Mouse (Mus musculus) intestine, embryonic 16.5 days (tissue): ENCODE data around the gene Olfr465-ps1. TPM values are rescaled to one million over a fixed set of nuclear protein-coding genes. Genes with fewer than 3 reads are reported as not detected.
A peak's percentile ranks its signal among the peaks of the same experiment; 100 is the strongest.

Experiments
- ATAC-seq: fragments of 200-750 bp; cut with Nextera tagmentation; 2 replicates; pipeline ENCODE4 v1.8.0; 2017; ENCODE audit warnings: moderate TSS enrichment, moderate library complexity
- H3K27ac ChIP-seq: fragments of 300-500 bp; sonication (generic); 2 replicates; pipeline ENCODE4 v1.5.1; 2014; ENCODE audit warnings: mild to moderate bottlenecking, low read length
- H3K27me3 ChIP-seq: fragments of 300-500 bp; sonication (generic); replicated peaks from 2 replicates; pipeline ENCODE4 v1.6.1; 2014; ENCODE audit warnings: low read length, control low read depth, mixed read lengths; ENCODE audit not compliant: control insufficient read depth, insufficient read depth
- H3K36me3 ChIP-seq: fragments of 300-500 bp; sonication (generic); 2 replicates; pipeline ENCODE4 v1.6.1; 2014; ENCODE audit warnings: low read length, control low read depth; ENCODE audit not compliant: control insufficient read depth, insufficient read depth
- H3K4me1 ChIP-seq: fragments of 300-500 bp; sonication (generic); 2 replicates; pipeline ENCODE4 v1.6.1; 2014; ENCODE audit warnings: low read length, control low read depth, mixed read lengths; ENCODE audit not compliant: control insufficient read depth, insufficient read depth
- H3K4me2 ChIP-seq: fragments of 300-500 bp; sonication (generic); 2 replicates; pipeline ENCODE4 v1.6.1; 2014; ENCODE audit warnings: low read depth, low read length, control low read depth
- H3K4me3 ChIP-seq: fragments of 300-500 bp; sonication (generic); 2 replicates; pipeline ENCODE4 v1.5.1; 2014; ENCODE audit warnings: mild to moderate bottlenecking, low read length
- H3K9ac ChIP-seq: fragments of 300-500 bp; sonication (generic); 2 replicates; pipeline ENCODE4 v1.6.1; 2014; ENCODE audit warnings: low read depth, low read length
- H3K9me3 ChIP-seq: fragments of 300-500 bp; sonication (generic); 2 replicates; pipeline ENCODE4 v1.6.1; 2016; ENCODE audit warnings: low read length, control low read depth; ENCODE audit not compliant: control insufficient read depth
- WGBS: fragments of 180-500 bp; shearing (Covaris S2); extraction: QIAGEN DNeasy Blood & Tissue Kit; methylation state at CpG from one replicate; pipeline ENCODE4 v1.1.7; 2014; 5-methylcytosine and 5-hydroxymethylcytosine counted together
- polyA plus RNA-seq: library from polyadenylated mRNA; unstranded; fragments of >200 nt; fragmentation: Nextera tagmentation; extraction: Ambion mirVana; gene quantifications from 2 replicates; pipeline ENCODE4 v1.2.1, GENCODE M21; 2015

The Olfr465-ps1 gene
- not detected in 2 replicates for polyA plus RNA-seq

GRCm38 (mm10) chr13:65137789-65138188 lies at the start of gene Olfr465-ps1:
Olfr465-ps1 (plus strand) TSS chr13:65138089.
- no peak within 1 kb of the TSS for H3K4me3 ChIP-seq
- H3K4me2 ChIP-seq, result no peak within 1 kb of the TSS
- H3K27ac ChIP-seq, result no peak within 1 kb of the TSS
- H3K4me1 ChIP-seq, result no peaks in the 10 kb centered on the region
- H3K36me3 ChIP-seq, result no peaks in the 10 kb centered on the region
- H3K9ac ChIP-seq, result no peak within 1 kb of the TSS
- no peaks in the 10 kb centered on the region for H3K9me3 ChIP-seq
- 81% methylated on average over 4 of the region's 4 CpGs for WGBS
- no peaks in the 10 kb centered on the region for H3K27me3 ChIP-seq
- no peak for ATAC-seq

GRCm38 (mm10) chr13:65095923-65096322 lies 42.0 kb upstream of the Olfr465-ps1 start:
- Histone ChIP-seq H3K4me1 (no peaks in the 10 kb centered on the region), H3K4me3 (no peak overlapping the region), H3K36me3 (no peaks in the 10 kb centered on the region), H3K27ac (no peak overlapping the region), H3K9me3 (no peaks in the 10 kb centered on the region), H3K4me2 (no peak overlapping the region), H3K27me3 (no peaks in the 10 kb centered on the region), H3K9ac (no peak overlapping the region)
- ATAC-seq, result no peak
- 94% methylated on average over 4 of the region's 4 CpGs for WGBS

GRCm38 (mm10) chr13:65097018-65097417 lies 40.9 kb upstream of the Olfr465-ps1 start:
- no peak overlapping the region for H3K27ac ChIP-seq
- ATAC-seq, result no peak

GRCm38 (mm10) chr13:65100678-65101077 lies 37.2 kb upstream of the Olfr465-ps1 start:
- 94% methylated on average over 9 of the region's 9 CpGs for WGBS
- H3K4me3 ChIP-seq, result no peak overlapping the region
- H3K27me3 ChIP-seq, result no peaks in the 10 kb centered on the region
- ATAC-seq, result no peak
- no peak overlapping the region for H3K4me2 ChIP-seq
- H3K36me3 ChIP-seq, result no peaks in the 10 kb centered on the region
- H3K27ac ChIP-seq, result no peak overlapping the region
- no peaks in the 10 kb centered on the region for H3K4me1 ChIP-seq
- H3K9ac ChIP-seq, result no peak overlapping the region
- peaks cover 4% of the 10 kb centered on the region for H3K9me3 ChIP-seq

More at GRCm38 (mm10) chr13:65097018-65097417, 40.9 kb upstream of the Olfr465-ps1 start:
- Histone ChIP-seq H3K27me3 (no peaks in the 10 kb centered on the region), H3K9me3 (no peaks in the 10 kb centered on the region), H3K4me3 (no peak overlapping the region), H3K4me2 (no peak overlapping the region), H3K9ac (no peak overlapping the region), H3K36me3 (no peaks in the 10 kb centered on the region), H3K4me1 (no peaks in the 10 kb centered on the region)

DNA sequence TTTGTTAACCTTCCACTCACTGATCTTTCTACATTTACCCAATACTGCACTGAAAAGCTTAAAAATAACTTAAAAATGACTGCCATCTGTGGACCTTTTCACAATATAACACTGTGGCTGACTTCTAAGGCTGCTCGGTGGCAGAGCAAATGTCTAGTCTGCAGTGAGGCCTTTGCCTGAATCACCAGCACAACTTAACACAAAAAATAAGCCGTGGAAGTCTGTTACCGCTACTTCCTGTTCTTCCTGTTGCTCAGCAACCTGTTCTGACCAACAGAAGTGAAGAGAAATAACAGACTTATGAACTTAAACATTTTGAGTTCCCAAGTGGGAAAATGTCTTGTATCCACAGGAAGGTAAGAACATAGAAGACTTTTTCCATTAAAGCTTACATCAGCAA lies 36.7 kb upstream of the Olfr465-ps1 start:
- Histone ChIP-seq H3K27me3 (no peaks in the 10 kb centered on the region), H3K36me3 (no peaks in the 10 kb centered on the region), H3K9ac (no peak overlapping the region), H3K27ac (no peak overlapping the region), H3K4me2 (no peak overlapping the region), H3K9me3 (peaks cover 8% of the 10 kb centered on the region), H3K4me3 (no peak overlapping the region), H3K4me1 (no peaks in the 10 kb centered on the region)
- ATAC-seq, result no peak
- 96% methylated on average over 3 of the region's 3 CpGs for WGBS

DNA sequence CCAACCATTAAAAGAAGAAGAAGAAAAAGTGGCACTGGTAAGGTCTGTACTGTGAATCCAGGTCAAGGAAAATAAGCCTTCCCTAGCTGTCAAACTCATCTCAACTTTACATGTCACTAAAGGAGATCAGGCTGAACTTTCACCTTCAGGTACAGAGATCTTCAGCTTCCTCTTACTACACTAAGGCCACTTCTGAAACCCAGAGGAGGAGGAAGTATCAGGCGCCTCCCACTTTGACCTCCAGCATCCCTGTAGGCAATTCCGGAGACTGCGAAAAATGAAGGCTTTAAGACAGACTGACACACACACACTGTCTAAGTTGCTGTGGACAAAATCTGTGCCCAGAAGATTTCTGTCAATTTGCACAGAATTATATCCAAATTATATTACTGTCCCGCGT lies 25.9 kb upstream of the Olfr465-ps1 start:
- peak overlapping the region; percentile 92 for H3K9ac ChIP-seq
- H3K27ac ChIP-seq, result peak overlapping the region; percentile 87
- peak; percentile 67 for ATAC-seq
- peak overlapping the region; percentile 89 for H3K4me3 ChIP-seq
- WGBS, result 1% methylated on average over 5 of the region's 5 CpGs
- no peaks in the 10 kb centered on the region for H3K36me3 ChIP-seq
- H3K4me2 ChIP-seq, result peak overlapping the region; percentile 53
- no peaks in the 10 kb centered on the region for H3K27me3 ChIP-seq
- H3K4me1 ChIP-seq, result no peaks in the 10 kb centered on the region
- no peaks in the 10 kb centered on the region for H3K9me3 ChIP-seq

- Histone ChIP-seq H3K9me3 (no peaks in the 10 kb centered on the region), H3K4me1 (no peaks in the 10 kb centered on the region), H3K27ac (peak within 1 kb of the TSS; percentile 87), H3K36me3 (no peaks in the 10 kb centered on the region), H3K4me2 (peak within 1 kb of the TSS; percentile 53), H3K9ac (peak within 1 kb of the TSS; percentile 92), H3K4me3 (peak within 1 kb of the TSS; percentile 89), H3K27me3 (no peaks in the 10 kb centered on the region)
- peak; percentile 99 for ATAC-seq
- under 1% methylated on average over 60 of the region's 60 CpGs for WGBS
Measured at GRCm38 (mm10) chr13:65112459-65113110, 25.3 kb upstream of the Olfr465-ps1 start, which contains the start of gene Mfsd14b. Mfsd14b (minus strand) TSS chr13:65112975.

GRCm38 (mm10) chr13:65113239-65113638 lies 24.6 kb upstream of the Olfr465-ps1 start:
- ATAC-seq, result peak; percentile 47
- peak overlapping the region; percentile 21 for H3K27ac ChIP-seq
- peak overlapping the region; percentile 43 for H3K4me2 ChIP-seq
- peak overlapping the region; percentile 92 for H3K9ac ChIP-seq
- H3K36me3 ChIP-seq, result no peaks in the 10 kb centered on the region
- H3K4me1 ChIP-seq, result no peaks in the 10 kb centered on the region
- H3K27me3 ChIP-seq, result no peaks in the 10 kb centered on the region
- peak overlapping the region; percentile 89 for H3K4me3 ChIP-seq
- no peaks in the 10 kb centered on the region for H3K9me3 ChIP-seq
- 52% methylated on average over 3 of the region's 3 CpGs for WGBS

DNA sequence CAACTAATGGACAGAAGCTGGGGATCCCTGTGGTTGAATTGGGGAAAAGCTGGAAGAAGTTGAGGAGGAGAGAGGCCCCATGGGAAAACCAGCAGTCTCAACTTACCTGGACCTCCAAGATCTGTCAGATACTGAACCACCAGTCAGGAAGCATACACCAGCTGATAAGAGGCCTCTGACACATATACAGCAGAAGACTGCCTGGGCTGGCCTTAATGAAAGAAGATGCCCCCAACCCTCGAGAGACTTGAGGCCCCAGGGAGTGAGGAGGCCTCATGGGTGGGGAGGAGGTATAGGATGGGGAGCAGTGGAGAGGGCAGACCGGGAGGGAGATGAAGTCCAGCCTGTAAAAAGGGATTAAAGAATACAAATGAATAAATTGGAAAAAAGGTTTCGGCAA lies 16.9 kb upstream of the Olfr465-ps1 start:
- no peaks in the 10 kb centered on the region for H3K27me3 ChIP-seq
- 66% methylated on average over 3 of the region's 3 CpGs for WGBS
- ATAC-seq, result no peak

DNA sequence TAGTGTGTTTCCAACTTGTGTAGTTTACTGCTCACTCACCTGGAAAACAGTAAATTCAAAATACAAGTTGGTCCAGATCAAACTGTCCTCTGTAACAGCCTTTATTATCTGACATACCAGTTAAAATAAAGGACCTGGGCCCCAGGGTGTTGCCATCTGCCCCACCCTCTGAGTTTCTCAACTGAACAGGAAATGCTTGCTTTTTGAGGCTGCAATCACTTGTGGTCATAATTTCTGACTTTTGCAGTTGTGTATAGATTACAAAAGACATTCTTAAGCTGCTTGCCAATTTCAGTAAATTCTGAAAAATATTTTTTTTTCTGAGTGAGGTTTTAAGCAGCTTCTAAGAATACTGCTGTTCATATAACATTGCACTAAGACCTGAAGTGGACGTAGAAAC lies 15.8 kb upstream of the Olfr465-ps1 start:
- ATAC-seq, result peak; percentile 44; the same call in 1 of the 2 replicates
- H3K36me3 ChIP-seq, result no peaks in the 10 kb centered on the region
- no peak overlapping the region for H3K9ac ChIP-seq
- H3K4me3 ChIP-seq, result no peak overlapping the region
- no peaks in the 10 kb centered on the region for H3K9me3 ChIP-seq
- WGBS, result 69% methylated on average over 1 of the region's 1 CpGs
- no peaks in the 10 kb centered on the region for H3K4me1 ChIP-seq
- no peak overlapping the region for H3K27ac ChIP-seq
- no peaks in the 10 kb centered on the region for H3K27me3 ChIP-seq
- H3K4me2 ChIP-seq, result no peak overlapping the region

More for the DNA sequence above, 16.9 kb upstream of the Olfr465-ps1 start:
- Histone ChIP-seq H3K36me3 (no peaks in the 10 kb centered on the region), H3K4me1 (no peaks in the 10 kb centered on the region), H3K27ac (no peak overlapping the region), H3K4me2 (no peak overlapping the region), H3K4me3 (no peak overlapping the region), H3K9ac (no peak overlapping the region), H3K9me3 (no peaks in the 10 kb centered on the region)
